Mouse (Mus musculus) cerebellum, adult 2 months (tissue): ENCODE data around the gene Lnx2.

Source experiments
- CTCF ChIP-seq: fragments of 200-500 bp; IDR thresholded peaks from 2 replicates; pipeline ENCODE4 v1.5.1; 2011; ENCODE audit warnings: low read depth, mild to moderate bottlenecking, control low read depth, low read length, moderate library complexity, borderline replicate concordance; ENCODE audit not compliant: insufficient read depth
- POLR2A ChIP-seq: fragments of 200-500 bp; IDR thresholded peaks from 2 replicates; pipeline ENCODE4 v1.6.1; 2011; ENCODE audit warnings: low read length, control low read depth, borderline replicate concordance; ENCODE audit not compliant: insufficient read depth

DNA sequence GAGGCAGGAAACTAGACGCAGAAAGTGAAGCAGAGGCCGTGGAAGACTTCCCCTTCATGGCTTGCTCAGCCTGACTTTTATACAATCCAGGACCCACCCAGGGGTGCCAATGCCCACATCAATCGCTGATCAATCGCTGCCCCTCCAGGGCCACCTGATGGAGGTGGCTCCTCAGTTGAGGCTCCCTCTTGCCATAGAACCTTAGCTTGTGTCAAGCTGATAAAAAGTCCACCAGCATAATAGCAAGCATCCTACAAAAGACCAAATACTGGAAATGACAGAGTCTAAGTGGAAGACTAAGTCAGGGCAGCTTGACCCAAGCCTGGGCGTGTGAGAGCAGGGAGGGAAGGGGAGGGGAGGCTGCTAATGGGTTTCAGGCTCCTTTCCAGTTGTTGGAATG is 39.7 kb downstream of the Lnx2 start:
- TF ChIP-seq CTCF, result no peak
- TF ChIP-seq POLR2A, result no peak
